Mouse (Mus musculus) lung, adult 18-20 months (tissue): ENCODE results near the gene Rec8.

ENCODE experiments used
- DNase-seq, 2 experiments: peaks; one replicate each; pipeline ENCODE4 v3.0.0; 2022; ENCODE audit warnings: mixed read lengths in 2 of 2

Gene Rec8

GRCm38 (mm10) chr14:55596036-55596690, 21.7 kb upstream of the Rec8 start:
- no peak for DNase-seq

- DNase-seq = no peak
These were observed 19.1 kb upstream of the Rec8 start for GRCm38 (mm10) chr14:55598521-55599390.

GRCm38 (mm10) chr14:55603271-55603632, 14.6 kb upstream of the Rec8 start, which contains the start of gene Irf9:
Gene Irf9, plus strand, starts transcription at chr14:55603571.
- no peak for DNase-seq

GRCm38 (mm10) chr14:55603633-55604576, 13.9 kb upstream of the Rec8 start:
- peak; percentile 96 to 97 for DNase-seq

DNA sequence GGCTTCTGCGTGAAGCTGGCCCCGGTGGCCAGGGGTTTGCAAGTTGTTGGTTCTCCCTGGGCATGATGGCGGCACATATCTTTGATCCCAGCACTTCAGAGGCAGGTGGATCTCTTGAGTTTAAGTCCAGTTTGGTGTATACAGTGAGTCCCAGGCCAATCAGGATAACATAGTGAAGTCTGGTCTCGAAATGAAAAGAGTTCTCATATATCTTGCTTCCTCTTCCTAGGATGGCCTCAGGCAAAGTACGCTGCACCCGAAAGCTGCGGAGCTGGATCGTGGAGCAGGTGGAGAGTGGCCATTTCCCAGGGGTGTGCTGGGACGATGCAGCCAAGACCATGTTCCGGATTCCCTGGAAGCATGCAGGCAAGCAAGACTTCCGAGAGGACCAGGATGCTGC, 13.0 kb upstream of the Rec8 start:
- no peak for DNase-seq

DNA sequence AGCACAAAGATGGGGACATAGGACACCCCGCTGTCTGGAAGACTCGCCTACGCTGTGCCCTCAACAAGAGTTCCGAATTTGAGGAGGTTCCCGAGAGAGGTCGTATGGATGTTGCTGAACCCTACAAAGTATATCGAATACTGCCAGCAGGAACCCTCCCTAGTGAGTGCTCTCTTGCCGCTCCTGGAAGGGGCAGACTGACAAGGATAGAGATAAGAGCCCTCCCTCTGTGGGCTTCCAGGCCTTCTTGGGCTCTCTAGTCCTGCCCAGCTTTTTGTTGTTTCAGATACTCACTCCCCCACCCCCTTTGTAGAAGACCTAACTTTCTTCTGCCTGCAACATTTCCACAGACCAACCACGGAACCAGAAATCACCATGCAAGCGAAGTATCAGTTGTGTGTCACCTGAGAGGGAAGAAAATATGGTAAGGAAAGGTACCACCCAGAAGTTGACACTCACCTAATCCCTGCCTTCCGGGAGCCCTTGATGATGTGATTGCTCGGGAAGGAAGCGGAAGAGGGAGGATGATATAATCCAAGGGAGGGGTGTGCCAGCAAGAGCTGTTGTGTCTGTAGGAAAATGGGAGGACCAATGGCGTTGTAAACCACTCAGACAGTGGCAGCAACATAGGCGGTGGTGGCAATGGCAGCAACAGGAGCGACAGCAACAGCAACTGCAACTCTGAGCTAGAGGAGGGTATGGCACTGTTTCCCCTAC, 11.9 kb upstream of the Rec8 start:
- no peak for DNase-seq

DNA sequence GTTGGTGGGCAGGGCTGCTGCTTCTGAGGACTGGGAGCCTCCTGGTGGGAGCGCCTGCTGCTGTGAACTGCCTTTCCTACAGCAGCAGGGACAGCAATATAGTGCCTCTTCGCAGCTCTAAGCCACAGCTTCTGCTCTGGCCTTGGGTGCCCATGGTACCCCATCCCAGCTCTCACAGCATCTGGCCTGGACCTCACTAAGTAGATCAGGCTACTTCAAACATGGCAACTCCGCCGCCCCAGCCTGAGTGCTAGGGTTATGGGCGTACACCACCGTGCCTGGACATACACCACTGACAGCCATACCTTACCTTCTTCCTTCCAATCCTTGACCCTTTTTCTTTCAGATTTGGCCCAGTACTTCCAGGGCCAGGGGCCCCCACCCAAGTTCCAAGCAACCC, 9.5 kb upstream of the Rec8 start:
- no peak for DNase-seq

GRCm38 (mm10) chr14:55613346-55613745, 4.5 kb upstream of the Rec8 start:
- DNase-seq = no peak

- no peak for DNase-seq
These were observed 3.2 kb upstream of the Rec8 start for GRCm38 (mm10) chr14:55614565-55615178.

GRCm38 (mm10) chr14:55615876-55616275, 2.0 kb upstream of the Rec8 start:
- DNase-seq = no peak

GRCm38 (mm10) chr14:55616844-55617243, 993 bp upstream of the Rec8 start:
- DNase-seq = no peak

GRCm38 (mm10) chr14:55618486-55619195, 804 bp downstream of the Rec8 start:
- no peak for DNase-seq

- no peak for DNase-seq
These were observed 10.4 kb downstream of the Rec8 start for GRCm38 (mm10) chr14:55628077-55628827.

DNA sequence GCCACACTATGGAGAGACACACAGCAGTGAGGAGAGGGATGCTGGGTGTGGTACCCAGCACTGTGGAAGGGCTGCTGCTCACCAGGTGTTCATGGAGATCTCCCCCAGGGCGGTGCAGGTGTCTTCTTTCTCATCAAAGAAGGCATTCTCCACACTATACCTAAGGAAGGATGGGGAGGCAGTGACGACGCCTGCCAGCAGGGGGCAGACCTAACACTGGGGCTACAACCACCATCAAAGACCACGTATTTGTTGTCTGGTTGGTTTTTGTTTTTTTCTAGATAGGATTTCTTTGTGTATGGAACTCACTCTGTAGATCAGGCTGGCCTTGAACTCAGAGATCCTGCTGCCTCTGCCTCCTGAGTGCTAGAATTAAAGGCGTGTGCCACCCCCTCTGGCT, 11.5 kb downstream of the Rec8 start:
- DNase-seq = peak; percentile 38 to 47

- peak in 1 of 2 experiments; percentile 24 for DNase-seq
These were observed 17.2 kb downstream of the Rec8 start for GRCm38 (mm10) chr14:55634874-55635522.

DNA sequence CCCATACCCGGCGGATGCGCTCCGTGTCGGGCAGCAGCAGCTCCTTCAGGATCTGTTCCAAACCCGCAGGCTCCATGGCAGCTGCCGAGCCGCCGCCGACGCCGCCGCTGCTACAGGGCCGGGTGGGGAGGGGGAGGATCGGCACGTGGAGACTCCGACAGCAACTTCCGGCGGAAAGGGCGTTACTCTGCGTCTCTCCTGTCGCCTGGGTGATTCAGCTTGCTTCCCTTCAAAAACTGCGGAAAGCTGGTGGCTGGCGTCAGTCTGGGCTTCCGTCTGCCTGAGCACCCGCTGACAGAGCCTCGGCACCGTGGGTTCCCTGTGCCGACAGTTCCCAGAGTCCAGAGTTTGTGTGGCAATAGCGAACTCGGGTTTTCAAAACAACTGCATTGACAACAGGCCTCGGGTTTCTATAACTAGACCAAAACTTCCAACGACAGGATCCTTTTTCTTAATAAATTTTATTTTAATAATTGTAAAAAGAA, 17.7 kb downstream of the Rec8 start, which contains the start of gene Ipo4:
Ipo4 (minus strand) TSS at position 435 of the 485 bp plus-strand sequence.
- peak; percentile 90 to 93 for DNase-seq

- DNase-seq = no peak
These were observed 20.0 kb downstream of the Rec8 start, which contains the start of gene Gm49378 for GRCm38 (mm10) chr14:55637795-55638194. Gene Gm49378, minus strand, starts transcription at chr14:55637895.

DNA sequence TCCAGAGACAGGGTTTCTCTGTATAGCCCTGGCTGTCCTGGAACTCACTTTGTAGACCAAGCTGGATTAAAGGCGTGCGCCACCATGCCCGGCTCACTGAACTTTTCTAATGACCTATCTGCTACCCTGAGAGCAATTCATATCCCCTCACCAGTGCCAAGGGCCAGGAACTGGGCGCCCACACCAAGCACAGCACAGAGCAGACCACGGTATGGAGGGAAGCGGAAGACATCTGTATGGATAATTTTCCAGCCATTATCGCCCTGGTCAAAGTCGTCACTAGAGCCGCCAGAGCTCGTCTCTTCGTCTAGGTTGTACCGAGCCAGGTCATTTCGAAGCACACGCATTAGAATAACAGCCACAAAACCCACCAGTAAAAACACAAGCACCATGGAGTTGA, 23.0 kb downstream of the Rec8 start:
- DNase-seq = no peak

DNA sequence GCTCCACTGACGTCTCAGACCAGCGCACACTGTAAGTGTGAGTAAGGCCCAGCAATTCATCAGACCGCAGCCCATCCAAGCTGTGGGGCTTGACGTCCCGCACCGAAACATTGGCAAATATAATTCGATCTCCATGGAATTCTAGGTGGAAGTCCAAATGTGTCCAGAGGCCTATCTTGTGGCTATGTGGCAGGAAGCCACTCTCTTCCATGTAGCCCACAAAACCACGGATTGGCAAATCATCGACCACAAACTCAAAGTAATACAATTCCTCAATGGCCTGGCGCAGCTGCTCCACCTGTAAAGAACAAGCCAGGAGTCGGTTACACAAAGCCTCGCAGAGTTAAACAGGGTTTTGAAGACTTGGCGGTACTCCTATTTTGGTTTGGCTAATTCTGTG, 23.5 kb downstream of the Rec8 start:
- DNase-seq = no peak

DNA sequence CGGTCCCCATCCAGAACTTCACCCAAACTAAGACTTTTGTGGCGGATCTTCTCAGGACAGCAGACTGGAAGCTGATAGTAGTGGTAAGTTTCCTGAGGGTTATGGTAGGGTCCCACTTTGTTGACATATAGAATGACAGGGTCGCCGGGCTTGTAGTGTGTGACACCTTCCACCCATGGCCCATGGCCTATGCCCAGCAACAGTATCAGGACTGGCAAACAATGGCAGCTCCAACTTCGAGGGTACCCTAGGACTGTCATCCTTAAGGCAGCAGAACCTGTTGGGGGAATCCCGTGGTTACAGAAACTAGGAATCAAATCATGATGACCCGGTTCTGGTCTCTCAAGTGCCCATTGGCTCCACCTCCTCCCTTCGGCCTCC, 24.8 kb downstream of the Rec8 start:
- DNase-seq = no peak
